Mouse (Mus musculus) WW6 (cell line): ENCODE data around the gene Hsph1.

ENCODE experiments used
- DNase-seq: peaks from one replicate; pipeline ENCODE4 v3.0.0-alpha.2; 2013; ENCODE audit warnings: low read depth, low spot score

Gene Hsph1

DNA sequence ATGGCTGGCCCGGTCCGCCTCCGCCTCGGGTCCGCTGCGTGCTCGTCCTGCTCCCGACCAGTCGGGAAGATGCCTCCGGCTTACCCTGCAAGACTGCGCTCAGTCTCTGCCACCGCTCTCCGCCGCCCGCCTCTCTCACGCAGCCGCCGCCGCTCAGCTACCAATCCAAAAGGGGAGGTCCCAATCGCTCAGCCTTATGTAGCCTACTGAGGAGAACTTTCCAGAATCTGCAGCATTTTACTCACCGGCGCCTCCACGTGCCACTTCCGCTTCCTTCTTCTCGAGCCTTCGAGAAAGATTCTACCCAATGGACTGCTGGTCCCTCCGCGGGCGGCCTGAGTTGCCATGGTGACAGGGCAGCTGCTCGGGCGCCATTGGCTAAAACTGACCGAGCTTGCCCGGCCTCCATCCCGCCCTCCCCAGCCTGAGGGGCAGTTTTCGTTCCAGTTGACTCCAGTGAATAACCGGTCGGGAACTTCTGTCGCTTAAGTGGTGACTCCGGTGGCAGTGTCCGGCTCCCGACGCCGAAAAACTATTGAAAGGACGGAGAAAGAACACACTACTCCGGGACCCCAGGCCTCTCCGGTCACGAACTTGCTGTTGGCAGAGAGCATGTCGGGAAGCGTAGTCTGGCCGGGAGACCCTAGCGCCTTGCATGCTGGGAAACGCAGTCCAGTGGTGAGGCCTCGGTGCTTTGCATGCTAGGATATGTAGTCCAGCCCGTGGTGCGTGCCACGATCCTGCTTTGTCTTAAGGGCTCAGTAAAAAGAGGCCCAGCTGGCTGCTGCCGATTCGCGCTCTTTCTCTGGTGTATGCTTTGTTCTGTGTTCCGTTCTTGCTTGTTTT is at the start of gene Hsph1:
Hsph1 (minus strand) TSS at position 302 of the 846 bp plus-strand sequence.
- DNase-seq, result peak; percentile 94

GRCm38 (mm10) chr5:149680946-149681345 is 44.8 kb upstream of the Hsph1 start:
- DNase-seq, result no peak

DNA sequence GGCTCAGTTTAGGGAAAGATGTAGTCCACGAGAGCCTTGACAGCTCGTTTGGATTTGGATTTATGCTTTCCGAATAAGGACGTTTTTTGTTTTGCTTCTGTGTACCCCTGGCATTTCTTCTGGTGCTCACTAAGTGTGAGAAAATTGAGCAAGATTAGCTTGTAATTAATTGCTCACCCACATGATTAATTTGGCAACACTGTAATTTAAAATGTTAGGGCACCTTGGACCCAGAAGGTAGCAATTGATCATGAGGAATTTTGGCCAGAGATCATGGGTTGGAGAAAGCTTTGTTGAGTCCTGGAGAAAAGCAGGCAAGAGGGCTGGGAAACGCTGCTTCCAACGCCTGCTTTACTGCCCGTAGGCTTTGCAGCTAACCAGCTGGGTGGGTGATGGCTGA is 43.7 kb upstream of the Hsph1 start:
- no peak for DNase-seq

DNA sequence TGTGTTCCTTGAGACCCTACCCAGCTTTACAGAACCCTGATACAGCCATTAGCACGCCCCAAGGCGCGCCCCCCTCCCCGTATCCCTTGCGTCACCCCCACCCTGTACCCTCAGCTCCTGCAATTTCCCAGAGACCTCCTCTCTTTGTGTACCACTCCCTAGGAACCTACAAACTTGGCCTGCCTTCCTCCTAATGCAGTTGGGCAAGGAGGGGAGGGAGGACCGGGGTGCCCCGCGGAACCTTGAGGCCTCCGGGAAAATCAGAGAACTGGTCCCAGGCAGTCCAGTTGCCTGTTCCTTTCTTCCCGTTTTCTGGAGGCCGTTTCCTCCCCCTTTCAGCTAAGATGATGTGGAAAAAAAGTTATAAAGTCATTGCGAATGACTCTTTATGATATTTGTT is 43.2 kb upstream of the Hsph1 start:
- DNase-seq, result no peak

DNA sequence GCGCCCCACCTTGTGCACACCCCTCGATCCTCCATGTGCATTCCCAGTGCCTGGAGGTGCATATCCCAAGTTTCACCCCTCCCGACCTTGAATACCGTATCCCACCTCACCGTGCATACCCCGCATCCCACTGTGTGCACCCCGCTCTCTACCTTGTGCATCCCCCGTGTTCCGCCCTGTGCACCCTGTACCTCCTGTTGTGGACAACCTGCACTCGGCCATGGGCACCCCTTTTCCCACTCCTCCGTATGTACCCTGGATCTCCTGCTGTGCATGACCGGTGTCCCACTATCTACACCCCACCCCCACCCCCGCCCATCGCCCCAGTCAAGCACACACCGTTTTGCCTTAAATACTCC is 42.8 kb upstream of the Hsph1 start:
- DNase-seq, result no peak

DNA sequence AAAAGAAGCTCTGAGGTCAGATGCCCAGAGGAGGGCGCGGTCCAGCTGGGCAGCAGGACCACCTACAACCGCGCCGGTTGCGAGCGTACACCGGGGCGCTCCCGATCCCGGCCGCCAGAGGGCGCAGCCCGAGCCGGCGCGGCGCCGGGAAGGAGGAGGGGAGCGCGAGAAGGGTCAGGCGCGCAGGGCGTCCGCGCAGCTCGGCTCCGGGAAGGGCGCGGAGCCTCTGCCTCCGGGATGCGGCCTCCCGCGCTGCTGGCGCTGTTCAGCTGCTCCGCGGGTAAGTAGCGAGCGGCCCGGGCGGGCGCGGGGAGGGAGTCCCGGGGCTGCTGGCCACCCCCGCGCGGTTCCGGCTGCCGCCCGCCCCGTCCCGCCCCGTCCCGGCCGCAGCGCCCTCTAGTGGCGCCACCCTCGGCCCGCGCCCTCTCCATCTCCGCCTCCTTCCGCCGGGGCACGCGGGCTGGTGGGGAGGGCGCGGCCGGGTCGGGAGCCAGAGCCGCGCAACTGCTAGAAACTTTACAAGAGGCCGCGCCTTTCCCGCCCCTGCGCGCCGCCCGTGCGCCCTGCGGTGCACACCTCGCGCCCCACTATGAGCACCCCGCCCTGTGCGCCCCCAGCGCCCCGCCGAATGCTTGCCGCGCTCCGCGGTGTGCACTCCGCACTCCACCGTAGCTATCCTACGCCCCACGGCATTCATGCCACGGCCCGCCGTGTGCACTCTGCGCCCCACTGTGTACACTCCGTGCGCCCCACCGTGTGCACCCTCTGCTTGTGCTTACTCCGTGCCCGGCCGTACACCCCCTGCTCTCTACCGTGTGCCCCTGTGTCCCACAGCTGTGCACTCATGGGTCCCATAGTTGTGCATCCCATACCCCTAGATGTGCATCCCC is 42.2 kb upstream of the Hsph1 start, which contains the start of gene B3glct:
B3glct (plus strand) TSS at position 131 of the 890 bp plus-strand sequence.
- peak; percentile 61 for DNase-seq

GRCm38 (mm10) chr5:149677196-149677595 is 41.0 kb upstream of the Hsph1 start:
- no peak for DNase-seq

DNA sequence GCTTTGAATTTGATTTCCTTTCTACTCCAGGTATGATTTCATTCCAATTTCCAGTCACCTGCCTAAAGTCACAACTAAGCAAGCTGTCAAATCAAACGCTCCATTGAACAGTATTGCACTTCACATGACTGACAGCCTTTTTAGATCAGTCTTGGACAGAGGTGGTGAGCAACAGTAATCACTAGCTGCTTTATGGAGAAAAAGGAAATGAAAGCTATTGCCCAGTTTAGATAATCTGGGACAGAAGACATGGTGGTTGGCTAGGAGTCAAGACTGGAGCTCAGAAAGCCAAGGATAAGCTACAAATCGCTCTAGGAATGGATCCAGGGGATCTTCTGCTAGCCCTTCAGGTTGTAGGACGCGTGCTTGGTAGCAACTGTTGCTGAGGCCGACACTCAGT is 27.2 kb upstream of the Hsph1 start:
- DNase-seq, result no peak

GRCm38 (mm10) chr5:149662980-149663379 is 26.8 kb upstream of the Hsph1 start:
- DNase-seq, result no peak

- no peak for DNase-seq
Observed at GRCm38 (mm10) chr5:149661428-149661827, 25.3 kb upstream of the Hsph1 start.

- no peak for DNase-seq
Observed at GRCm38 (mm10) chr5:149659414-149659780, 23.2 kb upstream of the Hsph1 start.

- no peak for DNase-seq
Observed at GRCm38 (mm10) chr5:149658741-149659413, 22.7 kb upstream of the Hsph1 start.

DNA sequence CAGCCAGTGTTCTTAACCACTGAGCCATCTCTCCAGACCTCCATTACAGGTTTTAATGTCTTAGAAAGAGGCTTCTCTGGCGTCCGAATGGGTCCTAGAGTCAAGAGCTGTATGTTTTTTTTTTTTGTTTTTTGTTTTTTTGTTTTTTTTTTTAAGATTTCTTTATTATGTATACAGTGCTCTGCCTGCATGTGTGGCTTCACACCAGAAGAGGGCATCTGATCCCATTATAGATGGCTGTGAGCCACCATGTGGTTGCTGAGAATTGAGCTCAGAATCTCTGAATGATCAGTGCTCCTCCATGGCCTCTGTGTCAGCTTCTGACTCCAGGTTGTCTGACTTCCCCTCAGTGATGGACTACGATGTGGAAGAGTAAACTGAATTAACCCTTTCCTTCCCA is 21.8 kb upstream of the Hsph1 start:
- DNase-seq, result no peak

DNA sequence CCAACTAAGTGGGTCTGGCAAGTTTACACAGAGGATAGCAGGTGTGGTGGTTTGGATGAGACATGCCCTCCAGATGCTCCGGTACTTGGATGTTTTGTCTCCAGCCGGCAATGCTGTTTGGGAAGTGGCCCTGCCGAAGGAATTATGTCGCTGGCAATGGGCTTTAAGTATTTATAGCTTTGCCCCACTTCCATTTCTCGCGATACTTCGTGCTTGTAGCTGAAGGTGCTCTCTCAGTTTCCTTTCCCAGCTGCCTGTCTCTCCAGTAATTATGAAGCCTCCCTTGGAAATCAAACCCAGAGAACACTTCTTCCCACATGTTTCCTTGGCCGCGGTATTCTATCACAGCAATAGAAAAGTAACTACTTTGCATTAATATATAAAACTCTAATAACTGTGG is 19.5 kb upstream of the Hsph1 start:
- DNase-seq, result no peak

DNA sequence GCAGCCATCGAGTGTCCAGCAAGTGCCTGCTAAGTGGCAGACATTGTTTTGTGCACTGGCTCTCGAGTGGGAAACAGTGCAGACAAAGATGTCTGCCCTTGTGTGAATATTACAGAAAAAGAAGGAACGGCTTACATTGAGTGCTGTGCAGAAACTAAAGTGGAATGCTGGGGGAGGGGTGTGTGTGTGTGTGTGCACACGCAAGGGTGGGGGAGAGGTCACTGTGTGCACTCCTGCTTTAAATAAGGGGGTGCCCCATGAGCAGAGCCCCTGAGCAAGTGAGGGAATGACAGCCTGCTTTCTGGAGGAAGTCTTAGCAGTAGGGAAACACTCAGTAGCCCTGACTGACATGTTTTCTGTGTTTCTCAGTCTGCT is 14.0 kb upstream of the Hsph1 start:
- DNase-seq, result no peak

- DNase-seq, result no peak
Observed at GRCm38 (mm10) chr5:149649499-149650178, 13.5 kb upstream of the Hsph1 start.

- DNase-seq, result no peak
Observed at GRCm38 (mm10) chr5:149648895-149649406, 12.8 kb upstream of the Hsph1 start.

DNA sequence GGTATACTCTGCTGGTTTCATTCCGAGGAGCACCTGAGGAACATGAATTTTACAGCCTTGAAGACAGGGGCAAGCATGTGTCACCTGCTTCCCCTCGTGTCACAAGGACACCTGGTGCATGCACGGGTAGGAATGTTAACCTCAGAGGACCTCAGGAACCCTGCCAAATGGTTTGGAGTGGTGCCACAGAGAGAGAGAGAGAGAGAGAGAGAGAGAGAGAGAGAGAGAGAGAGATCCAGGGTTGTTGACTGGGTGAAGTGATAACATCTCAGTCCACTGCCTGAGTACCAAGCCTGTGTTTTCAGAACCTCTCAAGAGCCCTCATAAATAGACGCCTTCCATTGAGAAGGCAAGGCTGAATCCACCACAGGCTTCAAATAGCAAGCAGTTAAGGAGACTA is 12.0 kb upstream of the Hsph1 start:
- no peak for DNase-seq

DNA sequence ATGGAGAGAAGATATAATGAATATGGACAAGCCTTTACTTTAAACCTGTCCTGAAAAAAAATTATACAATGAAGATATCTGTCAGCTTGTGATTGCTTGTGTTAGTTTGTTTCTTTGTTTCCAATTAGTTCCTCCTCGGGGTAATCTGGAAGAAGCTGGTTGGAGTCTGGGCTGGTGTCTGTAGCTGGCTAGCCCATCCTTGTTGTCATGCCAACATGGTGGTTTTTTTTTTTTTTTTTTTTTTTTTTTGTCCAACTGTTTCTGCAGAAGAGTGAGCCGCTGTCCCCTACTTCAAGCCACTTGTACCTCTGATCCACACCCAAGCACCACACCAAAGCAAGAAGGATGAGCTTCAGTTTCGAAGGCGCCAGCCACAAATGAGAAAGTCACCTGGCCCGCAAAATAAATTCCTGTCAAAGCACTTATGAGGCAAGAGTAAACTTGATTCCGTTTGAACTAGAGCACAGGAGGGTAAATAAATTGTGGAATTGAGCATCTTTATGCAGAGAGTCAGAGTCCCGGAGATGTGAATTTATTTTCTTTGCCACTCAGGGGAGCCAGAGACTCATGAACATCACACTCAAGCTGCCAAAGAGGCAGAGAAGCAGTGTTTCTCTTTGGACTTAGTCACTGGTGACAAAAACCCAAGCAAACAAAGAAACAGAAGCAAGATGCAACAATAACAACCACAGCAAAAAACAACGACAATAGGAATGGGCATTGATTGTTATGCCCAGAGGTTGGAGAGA is 11.4 kb upstream of the Hsph1 start:
- no peak for DNase-seq

DNA sequence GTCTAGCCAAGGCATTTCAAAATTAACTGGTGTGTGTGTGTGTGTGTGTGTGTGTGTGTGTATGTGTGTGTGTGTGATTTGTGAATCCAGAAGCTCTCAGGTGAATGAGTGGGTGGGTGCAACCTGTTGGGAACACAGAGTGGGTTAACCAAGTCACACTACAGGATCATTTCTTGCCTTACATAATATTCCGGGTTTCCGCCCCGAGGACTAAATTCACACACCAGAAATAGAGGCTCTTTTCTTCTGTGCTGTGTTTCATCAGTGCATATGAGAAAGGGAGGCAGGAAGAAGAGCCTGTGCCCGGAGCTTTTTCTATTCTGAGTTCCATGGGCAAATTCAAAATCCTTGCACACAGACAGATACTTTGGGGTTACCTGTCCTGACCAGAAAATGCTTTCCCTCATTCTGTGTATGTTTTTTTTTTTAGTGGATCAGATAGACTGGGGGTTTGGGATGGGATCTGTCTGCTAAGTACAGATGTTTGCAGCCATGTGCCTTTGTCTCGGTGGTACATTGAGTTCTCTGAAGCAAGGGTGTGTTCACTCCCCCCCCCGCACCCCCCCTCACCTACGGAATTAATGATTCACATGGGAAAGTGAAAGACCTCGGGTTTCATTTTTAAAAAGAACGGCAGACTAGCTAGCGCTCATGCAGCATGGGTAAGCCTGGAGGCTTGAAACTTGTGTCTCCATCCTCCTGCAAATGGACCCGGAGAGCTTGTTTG is 6.8 kb upstream of the Hsph1 start:
- no peak for DNase-seq
